Mouse (Mus musculus) myocyte (in vitro differentiated cells): ENCODE data around the gene Lbx1.

Experiments
- CEBPB ChIP-seq: IDR thresholded peaks from 2 replicates; pipeline ENCODE4 v1.6.1; 2011; ENCODE audit warnings: mild to moderate bottlenecking, moderate library complexity; ENCODE audit not compliant: poor library complexity, insufficient read depth, severe bottlenecking
- E2F4 ChIP-seq: IDR thresholded peaks from one replicate; pipeline ENCODE4 v1.6.1; 2011; ENCODE audit warnings: mild to moderate bottlenecking, control low read depth, moderate library complexity; ENCODE audit not compliant: insufficient read depth
- MAX ChIP-seq: IDR thresholded peaks from one replicate; pipeline ENCODE4 v1.6.1; 2011; ENCODE audit warnings: low read depth, mild to moderate bottlenecking, control low read depth
- MYOD1 ChIP-seq, 3 experiments: IDR thresholded peaks; one replicate each; pipeline ENCODE4 v1.6.1; 2011; ENCODE audit warnings: control low read depth in 2 of 3, low read depth in 2 of 3, mild to moderate bottlenecking in 2 of 3, moderate library complexity in 1 of 3; ENCODE audit not compliant: insufficient read length in 2 of 3, control insufficient read depth in 1 of 3
- MYOG ChIP-seq, 3 experiments: IDR thresholded peaks; one replicate each; pipeline ENCODE4 v1.6.1; 2011; ENCODE audit warnings: control low read depth in 2 of 3, low read depth in 2 of 3, mild to moderate bottlenecking in 2 of 3; ENCODE audit not compliant: insufficient read length in 2 of 3, control insufficient read depth in 1 of 3, insufficient read depth in 1 of 3
- POLR2A ChIP-seq: IDR thresholded peaks from one replicate; pipeline ENCODE4 v1.6.1; 2011; ENCODE audit warnings: low read depth, mild to moderate bottlenecking, control low read depth, moderate library complexity; ENCODE audit not compliant: insufficient read length
- POLR2AphosphoS2 ChIP-seq: IDR thresholded peaks from one replicate; pipeline ENCODE4 v1.6.1; 2011; ENCODE audit warnings: low read depth, control low read depth; ENCODE audit not compliant: insufficient read length
- REST ChIP-seq: IDR thresholded peaks from one replicate; pipeline ENCODE4 v1.6.1; 2011; ENCODE audit warnings: mild to moderate bottlenecking, control low read depth, moderate library complexity; ENCODE audit not compliant: insufficient read depth, insufficient read length
- SRF ChIP-seq: IDR thresholded peaks from one replicate; pipeline ENCODE4 v1.6.1; 2011; ENCODE audit warnings: low read depth; ENCODE audit not compliant: control insufficient read depth, insufficient read length
- TCF12 ChIP-seq: IDR thresholded peaks from one replicate; pipeline ENCODE4 v1.6.1; 2011; ENCODE audit warnings: mild to moderate bottlenecking, control low read depth; ENCODE audit not compliant: poor library complexity, insufficient read depth, severe bottlenecking
- USF1 ChIP-seq: IDR thresholded peaks from one replicate; pipeline ENCODE4 v1.6.1; 2011; ENCODE audit warnings: low read depth, mild to moderate bottlenecking, control low read depth, moderate library complexity

DNA sequence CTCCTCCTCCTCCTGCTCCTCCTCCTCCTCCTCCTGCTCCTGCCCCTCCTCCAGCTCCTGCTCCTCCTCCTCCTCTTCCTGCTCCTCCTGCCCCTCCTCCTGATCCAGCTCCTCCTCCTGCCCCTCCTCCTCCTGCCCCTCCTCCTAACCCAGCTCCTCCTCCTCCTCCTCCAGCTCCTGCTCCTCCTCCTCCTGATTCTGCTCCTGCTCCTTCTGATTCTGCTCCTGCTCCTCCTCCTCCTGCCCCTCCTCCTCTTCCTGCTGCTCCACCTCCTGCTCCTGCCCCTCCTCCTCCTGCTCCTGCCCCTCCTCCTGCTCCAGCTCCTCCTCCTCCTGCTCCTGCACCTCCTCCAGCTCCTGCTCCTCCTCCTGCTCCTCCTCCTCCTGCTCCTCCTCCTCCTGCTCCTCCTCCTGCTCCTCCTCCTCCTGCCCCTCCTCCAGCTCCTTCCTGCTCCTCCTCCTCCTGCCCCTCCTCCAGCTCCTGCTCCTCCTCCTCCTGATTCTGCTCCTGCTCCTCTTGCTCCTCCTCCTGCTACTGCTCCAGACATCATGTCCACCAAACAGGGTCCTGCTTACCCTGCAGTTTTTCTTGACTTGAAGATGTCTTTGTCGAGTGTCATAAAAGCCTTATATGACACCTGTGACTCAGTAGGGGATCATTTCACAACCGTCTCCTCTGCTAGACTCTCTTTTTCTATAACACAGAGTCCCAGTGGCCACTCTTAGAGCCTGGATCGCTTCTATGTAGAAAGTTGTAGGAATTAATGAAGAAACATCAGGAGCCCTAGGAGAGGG, 30.1 kb downstream of the Lbx1 start:
- TF ChIP-seq POLR2A, result no peak
- no peak for TF ChIP-seq MAX
- TF ChIP-seq TCF12, result no peak
- no peak for TF ChIP-seq E2F4
- no peak for TF ChIP-seq CEBPB
- no peak for TF ChIP-seq POLR2AphosphoS2
- TF ChIP-seq USF1, result no peak
- no peak for TF ChIP-seq MYOD1 (IDR thresholded peaks at IDR 0.05; ENCODE audit: control insufficient read depth in 1 of 3, insufficient read length in 2 of 3, low read depth in 2 of 3)
- no peak for TF ChIP-seq SRF
- no peak for TF ChIP-seq REST
- TF ChIP-seq MYOG (IDR thresholded peaks at IDR 0.05; ENCODE audit: control insufficient read depth in 1 of 3, insufficient read depth in 1 of 3, insufficient read length in 2 of 3, low read depth in 2 of 3), result no peak
